Mouse (Mus musculus) urinary bladder, postnatal 25 days (tissue): ENCODE data around the gene Cyp2d10.
"Not testable (repeated sequence)": the region's sequence is repeated elsewhere in the genome, so short reads cannot be mapped to it uniquely, and the experiment has no call there.

ENCODE experiments used
- DNase-seq: peaks from one replicate; pipeline ENCODE4 v3.0.0; 2022; ENCODE audit warnings: low spot score

The Cyp2d10 gene

GRCm38 (mm10) chr15:82395955-82396354 is 11.0 kb downstream of the Cyp2d10 start:
- not testable (repeated sequence) for DNase-seq

DNA sequence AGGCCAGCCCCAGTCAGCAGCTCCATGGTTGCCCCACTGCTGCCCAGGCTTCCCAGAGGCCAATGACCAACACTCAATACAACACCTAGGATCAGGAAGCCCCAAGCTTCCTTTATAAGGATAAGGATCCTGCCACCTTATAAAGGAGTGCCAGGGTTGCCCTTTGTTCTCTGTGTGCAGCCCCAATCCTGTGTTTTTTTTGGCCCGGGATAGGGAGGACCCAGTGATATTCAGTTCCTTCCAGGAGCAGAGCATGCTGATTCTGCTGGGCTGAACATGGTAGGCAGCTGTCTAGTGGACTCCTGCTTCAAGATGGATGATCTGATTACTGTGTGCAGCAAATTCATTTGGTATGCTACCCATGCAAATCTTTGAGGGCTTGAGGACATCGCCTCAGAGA is 13.1 kb downstream of the Cyp2d10 start, which contains the start of gene Cyp2d11:
TSS of gene Cyp2d11 (minus strand) at position 101 of the 400 bp plus-strand sequence.
- not testable (repeated sequence) for DNase-seq

DNA sequence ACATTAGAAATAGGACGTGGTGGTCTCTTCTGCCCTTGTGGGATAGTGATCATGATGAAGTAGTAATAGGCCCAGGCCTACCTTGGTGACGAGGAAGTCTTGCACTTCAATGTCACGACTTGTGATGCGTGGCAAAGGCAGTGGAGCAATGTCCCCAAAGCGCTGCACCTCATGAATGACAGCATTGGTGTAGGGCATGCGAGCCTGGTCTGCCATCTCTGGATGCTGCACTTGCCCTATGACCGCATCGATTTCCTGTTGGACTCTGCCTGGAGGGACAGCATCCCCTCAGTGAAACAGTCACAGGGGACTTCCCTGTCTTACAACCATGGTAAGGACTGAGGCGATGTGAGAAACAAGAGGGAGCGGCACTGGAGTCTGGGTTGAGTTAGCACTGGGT is 17.1 kb downstream of the Cyp2d10 start:
- not testable (repeated sequence) for DNase-seq

- DNase-seq, result no peak
Observed at GRCm38 (mm10) chr15:82385729-82386128, 21.3 kb downstream of the Cyp2d10 start.

DNA sequence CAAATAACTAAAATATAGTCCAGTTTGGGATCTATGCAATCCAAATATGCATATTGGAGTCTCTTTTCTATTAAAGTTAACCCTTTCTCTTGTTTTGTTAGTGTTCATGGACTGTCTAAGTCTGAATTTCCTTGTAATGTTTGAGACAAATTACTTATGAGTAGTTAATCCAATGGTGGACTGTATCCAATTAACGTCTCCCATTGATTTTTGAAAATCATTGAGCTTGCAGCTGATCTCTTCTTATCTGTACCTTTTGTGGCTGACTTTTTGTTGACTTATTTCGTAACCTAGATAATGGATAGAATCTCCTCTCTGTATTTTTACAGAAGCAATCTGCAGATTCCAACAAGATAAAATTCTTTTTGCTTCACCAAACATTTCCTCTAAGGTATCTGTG is 24.6 kb downstream of the Cyp2d10 start:
- DNase-seq, result no peak

- DNase-seq, result no peak
Observed at GRCm38 (mm10) chr15:82380714-82381062, 26.3 kb downstream of the Cyp2d10 start.

GRCm38 (mm10) chr15:82379871-82380713 is 26.9 kb downstream of the Cyp2d10 start, which contains the start of gene Cyp2d22:
Cyp2d22 (minus strand) TSS chr15:82380260.
- DNase-seq, result peak; percentile 25

- DNase-seq, result no peak
Observed at GRCm38 (mm10) chr15:82379511-82379870, 27.5 kb downstream of the Cyp2d10 start.

- no peak for DNase-seq
Observed at GRCm38 (mm10) chr15:82378261-82379180, 28.5 kb downstream of the Cyp2d10 start.

DNA sequence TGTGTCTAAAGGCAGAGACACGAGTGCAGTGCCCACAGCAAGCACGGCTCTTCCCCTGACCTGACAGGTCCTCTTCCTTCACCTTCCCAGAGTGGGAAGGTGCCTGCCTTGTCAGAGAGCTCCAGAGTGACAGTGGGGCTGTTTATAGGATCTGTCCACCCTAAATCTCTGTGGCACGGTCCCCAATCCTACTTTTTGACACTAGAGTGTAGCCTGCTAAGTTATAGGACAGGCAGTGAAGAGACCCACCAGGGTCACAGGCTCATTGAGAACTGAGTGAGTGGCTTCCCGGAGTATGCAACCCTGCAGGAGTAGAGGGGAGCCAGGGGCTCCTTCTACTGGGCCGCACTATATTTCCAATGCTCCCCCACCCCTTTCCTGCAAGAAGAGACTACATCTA is 29.3 kb downstream of the Cyp2d10 start:
- DNase-seq, result no peak

DNA sequence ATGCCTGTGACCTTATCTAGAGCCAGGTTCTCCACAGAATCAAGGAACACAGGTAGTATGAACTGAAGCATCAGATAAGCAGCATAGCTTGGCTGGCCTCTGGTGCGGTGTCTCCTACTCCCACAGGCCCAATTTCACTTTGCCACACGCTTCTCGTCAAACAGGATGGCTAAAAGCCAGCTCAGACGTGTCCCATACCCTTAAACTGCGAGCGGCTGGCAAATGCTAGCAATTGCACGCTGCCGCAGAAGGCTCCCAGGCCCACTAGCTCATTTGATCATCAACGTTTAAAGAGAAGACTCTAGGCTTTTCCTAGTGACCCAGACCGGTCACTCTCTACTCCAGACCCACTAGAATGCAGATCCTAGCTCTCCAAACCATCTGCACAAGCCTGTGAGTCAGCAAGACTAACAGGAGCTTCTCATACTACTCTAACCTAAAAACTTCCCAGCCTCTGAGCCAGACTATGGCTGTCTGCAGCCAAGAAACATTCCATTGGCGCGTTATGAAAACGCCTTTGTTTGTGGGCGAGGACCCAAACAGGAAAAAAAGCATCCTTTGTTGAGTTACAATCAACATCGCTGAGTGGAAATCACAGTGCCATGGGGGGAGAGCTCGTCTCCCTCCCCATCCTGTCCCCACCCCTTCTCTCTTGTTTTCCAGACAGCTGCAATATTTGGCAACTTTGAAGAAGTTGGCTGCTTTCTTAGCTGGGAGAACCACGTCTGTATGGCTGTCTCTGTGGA is 30.4 kb downstream of the Cyp2d10 start:
- DNase-seq, result peak; percentile 35

DNA sequence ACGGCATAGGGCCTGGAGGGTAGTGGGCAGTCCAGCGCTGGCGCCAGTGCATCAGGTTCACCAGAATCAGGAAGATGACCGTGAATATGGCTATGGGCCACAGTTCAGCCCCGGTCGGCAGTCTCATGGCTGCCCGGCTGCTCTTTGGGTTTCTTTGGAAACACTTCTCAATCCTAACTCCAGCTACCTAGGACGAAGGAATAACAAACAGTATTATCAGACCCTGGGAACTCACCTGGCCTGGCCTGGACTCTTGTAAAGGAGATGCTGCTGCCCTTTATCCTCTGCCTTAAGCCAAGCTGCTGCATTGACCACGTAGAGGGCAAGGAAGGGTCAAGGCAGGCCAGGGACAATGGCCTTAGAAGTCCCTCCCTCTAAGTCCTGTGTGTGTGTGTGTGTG is 31.1 kb downstream of the Cyp2d10 start:
- no peak for DNase-seq

DNA sequence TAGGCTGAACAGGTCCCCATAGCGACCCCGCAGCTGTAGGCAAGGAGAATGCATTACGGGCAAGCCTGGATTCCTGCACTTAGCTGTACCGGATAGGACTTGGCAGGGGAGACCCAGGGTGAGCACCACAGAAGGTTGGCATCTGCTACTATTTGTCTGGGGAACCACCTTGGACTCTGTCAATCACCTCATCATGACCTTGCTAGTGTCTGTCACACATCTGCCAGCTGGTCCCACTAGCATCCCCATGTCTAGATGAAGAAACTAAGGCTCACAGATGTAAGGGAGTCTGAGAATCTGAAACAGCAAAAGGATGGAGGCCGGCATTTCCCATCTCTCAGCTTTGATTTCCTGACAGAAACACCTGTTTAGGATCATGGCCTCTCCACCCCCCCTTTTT is 32.6 kb downstream of the Cyp2d10 start:
- no peak for DNase-seq

GRCm38 (mm10) chr15:82372991-82373390 is 34.0 kb downstream of the Cyp2d10 start:
- no peak for DNase-seq

- no peak for DNase-seq
Observed at GRCm38 (mm10) chr15:82372446-82372845, 34.5 kb downstream of the Cyp2d10 start.

DNA sequence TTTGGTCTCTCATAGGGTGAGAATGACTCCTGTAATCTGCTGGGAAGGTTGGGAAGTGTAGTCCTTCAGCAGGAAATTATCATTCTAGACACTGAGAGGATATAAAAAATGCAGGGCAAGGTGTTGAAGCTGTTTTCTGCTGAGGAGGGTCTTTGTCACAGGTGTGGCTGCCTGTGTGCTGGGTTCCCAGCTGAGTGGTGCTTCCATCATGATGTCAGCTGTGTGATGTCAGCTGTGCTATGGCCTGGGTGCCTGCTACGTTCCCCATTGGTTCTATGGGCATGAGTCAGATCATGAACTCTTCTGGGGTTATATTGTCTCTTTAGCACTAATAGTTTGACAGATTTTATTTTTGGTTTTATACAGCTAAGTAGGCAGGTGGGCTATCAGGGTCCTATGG is 38.1 kb downstream of the Cyp2d10 start:
- no peak for DNase-seq

DNA sequence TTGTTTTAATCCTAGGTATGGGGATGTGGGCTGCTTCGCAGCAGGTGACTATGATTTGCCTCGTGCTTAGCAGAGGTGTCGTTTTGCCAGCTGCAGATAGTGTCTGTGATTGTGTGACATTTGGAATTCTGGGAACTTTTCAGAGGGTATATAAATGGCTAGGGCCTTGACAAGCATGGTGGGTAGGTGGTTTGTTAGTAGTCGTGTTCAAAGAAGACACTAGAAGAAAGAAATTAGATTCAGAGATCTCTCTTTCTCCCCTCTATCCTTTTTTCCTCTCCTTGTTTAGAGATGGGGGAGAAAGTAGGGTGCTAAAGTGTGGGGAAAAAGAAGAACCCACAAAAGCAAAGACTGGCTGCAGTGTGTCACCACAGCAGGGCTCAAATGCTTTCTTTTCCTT is 38.8 kb downstream of the Cyp2d10 start:
- no peak for DNase-seq

GRCm38 (mm10) chr15:82364561-82364960 is 42.4 kb downstream of the Cyp2d10 start:
- not testable (repeated sequence) for DNase-seq

- DNase-seq, result not testable (repeated sequence)
Observed at GRCm38 (mm10) chr15:82363801-82364200, 43.2 kb downstream of the Cyp2d10 start.

DNA sequence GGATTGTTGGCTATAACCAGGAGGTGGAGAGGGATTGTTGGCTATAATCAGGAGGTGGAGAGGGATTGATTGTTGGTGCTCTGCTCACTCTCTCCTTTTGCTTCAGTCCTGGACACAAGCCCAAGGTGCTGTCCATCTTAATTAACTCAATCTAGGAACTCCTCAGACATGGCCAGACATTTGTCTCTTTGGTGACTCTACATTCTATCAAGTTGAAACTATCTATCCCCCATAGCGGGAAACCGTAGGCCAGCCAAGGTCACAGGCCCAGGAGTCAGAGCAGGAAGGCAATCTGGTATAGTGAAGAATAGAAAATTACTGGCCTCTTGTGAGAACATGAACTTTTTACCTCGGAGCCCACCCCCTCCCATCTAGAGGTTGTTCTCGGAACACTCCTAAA is 44.8 kb downstream of the Cyp2d10 start:
- no peak for DNase-seq

DNA sequence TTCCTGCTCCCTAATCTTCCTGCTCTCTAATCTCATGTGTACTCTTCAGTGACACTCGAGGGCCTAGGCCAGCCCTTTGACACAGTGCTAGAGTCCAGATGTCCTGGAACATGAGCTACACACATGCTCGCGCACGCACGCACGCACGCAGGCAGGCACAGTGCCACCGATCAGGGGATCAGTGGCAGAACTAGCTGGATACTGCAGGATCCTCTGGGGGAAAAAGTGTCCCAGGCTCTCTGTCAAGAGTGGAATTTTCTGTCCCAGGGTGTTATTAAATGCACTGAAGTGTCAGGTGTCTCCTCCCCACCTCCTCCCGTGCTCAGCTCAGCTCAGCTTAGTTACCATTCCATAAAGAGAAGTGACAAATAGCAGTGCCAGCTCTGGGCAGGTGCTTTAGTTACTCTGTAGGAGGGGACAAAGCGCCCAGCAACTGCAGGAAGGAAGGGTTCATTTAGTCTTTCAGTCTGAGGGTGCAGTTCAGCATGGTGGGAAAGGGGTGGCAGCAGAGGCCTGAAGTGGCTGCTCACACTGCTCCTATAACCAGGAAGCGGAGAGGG is 45.5 kb downstream of the Cyp2d10 start:
- no peak for DNase-seq
